Mouse (Mus musculus) T-helper 1 cell (primary cell): ENCODE data around the gene Ap5z1.

Source experiments
- in situ Hi-C: fragments of 300-600 bp; cut with MboI, MseI; formaldehyde crosslinking; loops from one replicate; pipeline ENCODE4 v1.15.1; 2025; ENCODE audit warnings: high pct_unique_total_duplicates

The Ap5z1 gene

GRCm38 (mm10) chr5:142469796-142470195, 6.1 kb downstream of the Ap5z1 start:
- in situ Hi-C loops: loop anchor here (5.0 kb wide), 1 partner anchor 83 kb away; the partner anchor contains the start of gene Radil

GRCm38 (mm10) chr5:142473696-142474095, 10.0 kb downstream of the Ap5z1 start:
- in situ Hi-C loops: loop anchor here (5.0 kb wide), 1 partner anchor 79 kb away; the partner anchor contains the start of gene Radil

- in situ Hi-C loops: loop anchor here (5.0 kb wide), 1 partner anchor 242 kb away; no protein-coding TSS in a partner anchor
These were observed 11.9 kb downstream of the Ap5z1 start for GRCm38 (mm10) chr5:142475669-142476068.

GRCm38 (mm10) chr5:142477346-142477745, 13.6 kb downstream of the Ap5z1 start:
- in situ Hi-C loops: loop anchor here (5.0 kb wide), 1 partner anchor 240 kb away; no protein-coding TSS in a partner anchor

- in situ Hi-C loops: loop anchor here (5.0 kb wide), 1 partner anchor 239 kb away; no protein-coding TSS in a partner anchor
These were observed 14.3 kb downstream of the Ap5z1 start for GRCm38 (mm10) chr5:142477866-142478615.

- in situ Hi-C loops: loop anchor here (5.0 kb wide), 1 partner anchor 238 kb away; no protein-coding TSS in a partner anchor
These were observed 15.2 kb downstream of the Ap5z1 start for GRCm38 (mm10) chr5:142478829-142479435.

GRCm38 (mm10) chr5:142482512-142482911, 18.8 kb downstream of the Ap5z1 start:
- in situ Hi-C loops: loop anchor here (10.0 kb wide), 1 partner anchor 722 kb away; no protein-coding TSS in a partner anchor

GRCm38 (mm10) chr5:142483581-142483980, 19.8 kb downstream of the Ap5z1 start:
- in situ Hi-C loops: loop anchor here (10.0 kb wide), 1 partner anchor 721 kb away; no protein-coding TSS in a partner anchor

- in situ Hi-C loops: loop anchor here (10.0 kb wide), 1 partner anchor 718 kb away; no protein-coding TSS in a partner anchor
These were observed 22.9 kb downstream of the Ap5z1 start for GRCm38 (mm10) chr5:142486654-142487053.

- in situ Hi-C loops: loop anchor here (10.0 kb wide), 1 partner anchor 715 kb away; no protein-coding TSS in a partner anchor
These were observed 26.4 kb downstream of the Ap5z1 start for GRCm38 (mm10) chr5:142489955-142490707.

- in situ Hi-C loops: no loop called here
These were observed 29.6 kb downstream of the Ap5z1 start for GRCm38 (mm10) chr5:142493307-142493706.

GRCm38 (mm10) chr5:142495321-142496096, 31.8 kb downstream of the Ap5z1 start:
- in situ Hi-C loops: no loop called here

- in situ Hi-C loops: no loop called here
These were observed 35.2 kb downstream of the Ap5z1 start for GRCm38 (mm10) chr5:142498964-142499363.

- in situ Hi-C loops: no loop called here
These were observed 37.2 kb downstream of the Ap5z1 start for GRCm38 (mm10) chr5:142500918-142501317.

GRCm38 (mm10) chr5:142502414-142502813, 38.7 kb downstream of the Ap5z1 start:
- in situ Hi-C loops: no loop called here

- in situ Hi-C loops: no loop called here
These were observed 40.4 kb downstream of the Ap5z1 start for GRCm38 (mm10) chr5:142504175-142504574.

- in situ Hi-C loops: no loop called here
These were observed 42.1 kb downstream of the Ap5z1 start for GRCm38 (mm10) chr5:142505695-142506423.

- in situ Hi-C loops: no loop called here
These were observed 45.7 kb downstream of the Ap5z1 start for GRCm38 (mm10) chr5:142509141-142510060.

- in situ Hi-C loops: no loop called here
These were observed 46.3 kb downstream of the Ap5z1 start for GRCm38 (mm10) chr5:142510061-142510414.
